Mouse (Mus musculus) frontal cortex, postnatal 14 days (tissue): ENCODE data around the gene Copz1.
"Not testable (repeated sequence)": the region's sequence is repeated elsewhere in the genome, so short reads cannot be mapped to it uniquely, and the experiment has no call there.

Experiments used
- DNase-seq, 2 experiments: peaks; one replicate each; pipeline ENCODE4 v3.0.0; 2022; ENCODE audit warnings: low spot score in 2 of 2

Gene Copz1

GRCm38 (mm10) chr15:103272419-103273279 lies at the start of gene Copz1:
TSS of gene Copz1 (plus strand) at chr15:103272714.
- peak; percentile 94 to 99 for DNase-seq

- DNase-seq, result no peak
Measured at GRCm38 (mm10) chr15:103224161-103224560, 48.4 kb upstream of the Copz1 start.

GRCm38 (mm10) chr15:103227022-103227421 lies 45.5 kb upstream of the Copz1 start:
- no peak for DNase-seq

GRCm38 (mm10) chr15:103227572-103227971 lies 44.9 kb upstream of the Copz1 start:
- DNase-seq, result no peak

GRCm38 (mm10) chr15:103228904-103229303 lies 43.6 kb upstream of the Copz1 start:
- no peak for DNase-seq

- no peak for DNase-seq
Measured at GRCm38 (mm10) chr15:103233119-103233518, 39.4 kb upstream of the Copz1 start.

- DNase-seq, result no peak
Measured at GRCm38 (mm10) chr15:103237295-103237694, 35.2 kb upstream of the Copz1 start.

GRCm38 (mm10) chr15:103239130-103239684 lies 33.3 kb upstream of the Copz1 start:
- DNase-seq, result peak; percentile 88 to 94

GRCm38 (mm10) chr15:103239685-103240159 lies 32.8 kb upstream of the Copz1 start, which contains the start of gene Cbx5:
TSS of gene Cbx5 (minus strand) at chr15:103239816.
- peak; percentile 97 to 98 for DNase-seq

GRCm38 (mm10) chr15:103240160-103241028 lies 32.1 kb upstream of the Copz1 start, which contains the start of gene Hnrnpa1:
TSS of gene Hnrnpa1 (plus strand) at chr15:103240432.
- peak; percentile 90 to 94 for DNase-seq

GRCm38 (mm10) chr15:103241071-103242018 lies 31.2 kb upstream of the Copz1 start:
- not testable (repeated sequence) for DNase-seq

- DNase-seq, result no peak
Measured at GRCm38 (mm10) chr15:103242885-103243284, 29.6 kb upstream of the Copz1 start.

GRCm38 (mm10) chr15:103245616-103246015 lies 26.9 kb upstream of the Copz1 start:
- no peak for DNase-seq

- no peak for DNase-seq
Measured at GRCm38 (mm10) chr15:103247078-103247781, 25.3 kb upstream of the Copz1 start.

- DNase-seq, result no peak
Measured at GRCm38 (mm10) chr15:103247782-103248400, 24.6 kb upstream of the Copz1 start.

- DNase-seq, result no peak
Measured at GRCm38 (mm10) chr15:103248401-103249313, 23.9 kb upstream of the Copz1 start.

GRCm38 (mm10) chr15:103249511-103249910 lies 23.0 kb upstream of the Copz1 start:
- DNase-seq, result not testable (repeated sequence)

GRCm38 (mm10) chr15:103250195-103250740 lies 22.2 kb upstream of the Copz1 start:
- no peak for DNase-seq
